Mouse (Mus musculus) stomach, embryonic 14.5 days (tissue): ENCODE measurements around the gene Acrbp. TPM values are rescaled to one million over a fixed set of nuclear protein-coding genes. Genes with fewer than 3 reads are reported as not detected.
A peak's percentile ranks its signal among the peaks of the same experiment; 100 is the strongest.
"Not testable (repeated sequence)": the region's sequence is repeated elsewhere in the genome, so short reads cannot be mapped to it uniquely, and the experiment has no call there.

ENCODE experiments used
- ATAC-seq: fragments of 200-750 bp; cut with Nextera tagmentation; 2 replicates; pipeline ENCODE4 v1.8.0; 2017; ENCODE audit warnings: low read depth, moderate TSS enrichment; ENCODE audit not compliant: insufficient number of reproducible peaks, insufficient read depth, low FRiP score
- H3K27ac ChIP-seq: fragments of 300-500 bp; sonication (generic); 2 replicates; pipeline ENCODE4 v1.5.1; 2014; ENCODE audit warnings: mild to moderate bottlenecking, low read length, moderate library complexity, mixed read lengths
- H3K27me3 ChIP-seq: fragments of 300-500 bp; sonication (generic); 2 replicates; pipeline ENCODE4 v1.6.1; 2014; ENCODE audit warnings: low read length, control low read depth, mixed read lengths; ENCODE audit not compliant: control insufficient read depth, insufficient read depth
- H3K36me3 ChIP-seq: fragments of 300-500 bp; sonication (generic); 2 replicates; pipeline ENCODE4 v1.6.1; 2014; ENCODE audit warnings: mild to moderate bottlenecking, control low read depth, low read length, moderate library complexity, mixed read lengths; ENCODE audit not compliant: control insufficient read depth, insufficient read depth
- H3K4me1 ChIP-seq: fragments of 300-500 bp; sonication (generic); 2 replicates; pipeline ENCODE4 v1.6.1; 2014; ENCODE audit warnings: low read length, control low read depth, mixed read lengths; ENCODE audit not compliant: control insufficient read depth, insufficient read depth
- H3K4me2 ChIP-seq: fragments of 300-500 bp; sonication (generic); replicated peaks from 2 replicates; pipeline ENCODE4 v1.6.1; 2014; ENCODE audit warnings: low read depth, low read length, control low read depth
- H3K4me3 ChIP-seq: fragments of 300-500 bp; sonication (generic); 2 replicates; pipeline ENCODE4 v1.5.1; 2014; ENCODE audit warnings: low read depth, low read length, control low read depth
- H3K9ac ChIP-seq: fragments of 300-500 bp; sonication (generic); replicated peaks from 2 replicates; pipeline ENCODE4 v1.6.1; 2014; ENCODE audit warnings: low read depth, mild to moderate bottlenecking, control low read depth, low read length, moderate library complexity, mixed read lengths
- H3K9me3 ChIP-seq: fragments of 300-500 bp; sonication (generic); 2 replicates; pipeline ENCODE4 v1.6.1; 2016; ENCODE audit warnings: low read depth, low read length, control low read depth; ENCODE audit not compliant: control insufficient read depth
- WGBS: fragments of 180-500 bp; shearing (Covaris S2); extraction: QIAGEN DNeasy Blood & Tissue Kit; methylation state at CpG from one replicate; pipeline ENCODE4 v1.1.7; 2014; 5-methylcytosine and 5-hydroxymethylcytosine counted together
- polyA plus RNA-seq: library from polyadenylated mRNA; unstranded; fragments of >200 nt; fragmentation: Nextera tagmentation; extraction: Ambion mirVana; gene quantifications from 2 replicates; pipeline ENCODE4 v1.2.1, GENCODE M21; 2014

Acrbp gene
- polyA plus RNA-seq, 1 experiment from 2014 or later: 18.6 TPM

DNA sequence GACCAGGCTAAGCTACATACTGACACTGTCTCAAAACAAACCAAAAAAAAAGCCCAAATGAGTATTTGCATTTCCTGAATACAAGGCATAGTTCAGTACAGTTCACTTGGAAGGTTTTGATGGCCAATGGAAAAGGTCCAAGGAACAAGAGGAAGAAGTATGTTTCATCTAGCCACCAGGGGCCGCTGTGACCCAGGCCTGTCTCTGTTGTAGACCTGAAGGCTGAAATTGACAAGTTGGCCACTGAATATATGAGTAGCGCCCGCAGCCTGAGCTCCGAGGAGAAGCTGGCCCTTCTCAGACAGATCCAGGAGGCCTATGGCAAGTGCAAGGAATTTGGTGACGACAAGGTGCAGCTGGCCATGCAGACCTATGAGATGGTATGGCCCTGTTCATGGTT, 2.8 kb upstream of the Acrbp start:
- Histone ChIP-seq H3K9ac (no peak overlapping the region), H3K27me3 (no peaks in the 10 kb centered on the region), H3K9me3 (no peaks in the 10 kb centered on the region), H3K4me1 (no peaks in the 10 kb centered on the region), H3K4me2 (no peak overlapping the region), H3K36me3 (peaks cover 62% of the 10 kb centered on the region), H3K4me3 (no peak overlapping the region), H3K27ac (no peak overlapping the region)
- 32% methylated on average over 5 of the region's 5 CpGs for WGBS
- 0 out of 2 replicates have a peak, but pooled peaks have one; percentile 37 for ATAC-seq

GRCm38 (mm10) chr6:125051237-125051636, 1.7 kb downstream of the Acrbp start:
- Histone ChIP-seq H3K36me3 (peaks cover 60% of the 10 kb centered on the region), H3K9me3 (no peaks in the 10 kb centered on the region), H3K4me3 (no peak overlapping the region), H3K9ac (no peak overlapping the region), H3K27ac (no peak overlapping the region), H3K4me1 (no peaks in the 10 kb centered on the region), H3K4me2 (no peak overlapping the region), H3K27me3 (no peaks in the 10 kb centered on the region)
- WGBS: 63% methylated on average over 5 of the region's 5 CpGs
- no peak for ATAC-seq

- Histone ChIP-seq H3K9me3 (no peaks in the 10 kb centered on the region), H3K27ac (no peak overlapping the region), H3K9ac (no peak overlapping the region), H3K4me2 (no peak overlapping the region), H3K4me1 (no peaks in the 10 kb centered on the region), H3K36me3 (no peaks in the 10 kb centered on the region), H3K4me3 (no peak overlapping the region), H3K27me3 (no peaks in the 10 kb centered on the region)
- 33% methylated on average over 6 of the region's 6 CpGs for WGBS
- no peak; the same call in 1 of the 2 replicates for ATAC-seq
Observed at GRCm38 (mm10) chr6:125061493-125061892, 12.0 kb downstream of the Acrbp start.

GRCm38 (mm10) chr6:125062511-125062910, 13.0 kb downstream of the Acrbp start:
- Histone ChIP-seq H3K36me3 (no peaks in the 10 kb centered on the region), H3K9ac (no peak overlapping the region), H3K4me3 (no peak overlapping the region), H3K27ac (no peak overlapping the region), H3K4me2 (no peak overlapping the region), H3K4me1 (no peaks in the 10 kb centered on the region), H3K9me3 (no peaks in the 10 kb centered on the region), H3K27me3 (no peaks in the 10 kb centered on the region)
- no peak for ATAC-seq
- WGBS: 83% methylated on average over 5 of the region's 5 CpGs

DNA sequence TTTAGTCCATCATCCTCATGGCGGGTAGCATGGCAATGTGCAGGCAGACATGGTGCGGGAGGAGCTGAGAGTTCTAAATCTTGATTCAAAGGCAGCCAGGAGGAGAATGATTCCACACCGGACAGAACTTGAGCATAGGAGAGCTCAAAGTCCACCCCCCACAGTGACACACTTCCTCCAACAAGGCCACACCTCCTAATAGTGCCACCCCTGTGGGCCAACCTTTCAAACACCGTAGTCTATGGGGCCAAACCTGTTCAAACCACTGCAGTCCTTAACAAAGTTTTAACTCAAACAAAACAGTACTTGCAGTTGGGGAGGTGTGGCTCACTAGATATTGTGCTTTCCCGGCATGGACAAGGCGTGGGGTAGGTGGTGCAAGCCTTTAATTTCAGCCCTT, 14.4 kb downstream of the Acrbp start:
- no peak overlapping the region for H3K9ac ChIP-seq
- H3K36me3 ChIP-seq: no peaks in the 10 kb centered on the region
- WGBS: 78% methylated on average over 6 of the region's 6 CpGs
- H3K4me3 ChIP-seq: no peak overlapping the region
- H3K4me1 ChIP-seq: no peaks in the 10 kb centered on the region
- H3K4me2 ChIP-seq: no peak overlapping the region
- no peak overlapping the region for H3K27ac ChIP-seq
- ATAC-seq: no peak
- H3K9me3 ChIP-seq: no peaks in the 10 kb centered on the region
- no peaks in the 10 kb centered on the region for H3K27me3 ChIP-seq

- H3K4me1 ChIP-seq, H3K4me2 ChIP-seq, H3K9ac ChIP-seq, H3K36me3 ChIP-seq, ATAC-seq, H3K4me3 ChIP-seq, H3K27me3 ChIP-seq, H3K27ac ChIP-seq, H3K9me3 ChIP-seq: not testable (repeated sequence)
- WGBS: no CpG with 5 or more reads among the region's 1 CpGs
Observed at GRCm38 (mm10) chr6:125065223-125065622, 15.7 kb downstream of the Acrbp start.

DNA sequence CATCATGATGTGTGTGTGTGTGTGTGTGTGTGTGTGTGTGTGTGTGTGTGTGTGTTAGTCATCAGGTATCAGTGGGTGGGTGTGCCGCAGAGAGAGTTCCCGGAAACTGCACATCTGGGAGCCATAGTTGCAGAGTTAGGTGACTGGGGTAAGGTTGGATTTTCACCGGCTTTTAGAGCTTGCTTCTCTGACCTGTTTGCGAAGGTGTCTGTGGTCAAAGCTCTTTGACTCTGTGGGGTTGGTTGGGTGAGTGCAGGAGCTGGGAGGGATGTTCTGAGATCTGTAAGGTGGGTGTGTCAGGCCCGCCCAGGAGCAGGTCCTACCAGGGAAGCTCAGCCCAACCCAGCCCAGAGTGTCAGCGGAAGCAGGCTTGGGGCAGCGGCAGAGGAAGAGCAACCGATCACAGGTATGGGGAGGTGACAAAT, 18.1 kb downstream of the Acrbp start, which contains the start of gene Lpar5:
Gene Lpar5 (plus strand): TSS at position 350 of the 425 bp plus-strand sequence.
- no peaks in the 10 kb centered on the region for H3K4me1 ChIP-seq
- no peak within 1 kb of the TSS for H3K4me3 ChIP-seq
- H3K9ac ChIP-seq: no peak within 1 kb of the TSS
- no peaks in the 10 kb centered on the region for H3K36me3 ChIP-seq
- no peaks in the 10 kb centered on the region for H3K9me3 ChIP-seq
- no peaks in the 10 kb centered on the region for H3K27me3 ChIP-seq
- ATAC-seq: no peak
- H3K27ac ChIP-seq: no peak within 1 kb of the TSS
- no peak within 1 kb of the TSS for H3K4me2 ChIP-seq
- 49% methylated on average over 8 of the region's 8 CpGs for WGBS

DNA sequence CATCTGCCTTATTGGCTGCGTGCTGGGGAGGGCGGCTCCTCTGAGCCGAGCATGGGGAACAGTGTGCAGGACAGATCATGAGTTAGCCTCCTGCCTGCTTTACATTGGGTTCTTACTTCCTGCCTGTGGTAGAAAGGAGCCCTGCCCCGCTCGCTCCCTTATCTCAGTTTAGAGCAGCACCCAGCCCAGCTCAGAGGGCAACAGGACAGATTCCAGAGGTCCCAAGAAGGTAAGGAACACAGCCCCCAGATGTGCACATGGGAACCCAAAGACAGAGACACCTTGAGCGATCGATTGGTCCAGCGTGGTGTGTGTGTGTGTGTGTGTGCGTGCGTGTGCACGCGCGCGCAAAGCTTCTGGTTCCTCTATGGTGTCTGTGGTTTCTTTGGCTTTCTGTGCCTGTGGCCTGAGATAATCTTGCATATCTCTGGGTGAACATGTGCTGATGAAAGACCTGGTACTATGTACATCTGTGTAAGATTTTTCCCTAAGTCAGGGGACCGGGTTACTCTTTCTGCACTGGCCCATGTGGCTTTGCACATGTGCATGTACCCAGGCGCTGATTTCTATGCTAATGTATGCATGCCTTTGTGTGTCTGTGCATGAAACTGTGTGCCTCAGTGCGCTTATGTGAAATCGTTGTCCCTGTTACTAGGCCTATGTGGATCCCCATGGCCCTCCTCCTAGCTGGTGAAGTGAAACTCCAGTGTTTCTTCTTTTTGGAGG, 21.8 kb downstream of the Acrbp start:
- H3K36me3 ChIP-seq: no peaks in the 10 kb centered on the region
- no peak overlapping the region for H3K4me3 ChIP-seq
- peak overlapping the region; percentile 61; the same call in 1 of the 2 replicates for H3K27ac ChIP-seq
- H3K27me3 ChIP-seq: no peaks in the 10 kb centered on the region
- H3K4me1 ChIP-seq: no peaks in the 10 kb centered on the region
- 82% methylated on average over 18 of the region's 18 CpGs for WGBS
- H3K4me2 ChIP-seq: no peak overlapping the region
- ATAC-seq: peak; percentile 73
- no peaks in the 10 kb centered on the region for H3K9me3 ChIP-seq
- no peak overlapping the region for H3K9ac ChIP-seq

DNA sequence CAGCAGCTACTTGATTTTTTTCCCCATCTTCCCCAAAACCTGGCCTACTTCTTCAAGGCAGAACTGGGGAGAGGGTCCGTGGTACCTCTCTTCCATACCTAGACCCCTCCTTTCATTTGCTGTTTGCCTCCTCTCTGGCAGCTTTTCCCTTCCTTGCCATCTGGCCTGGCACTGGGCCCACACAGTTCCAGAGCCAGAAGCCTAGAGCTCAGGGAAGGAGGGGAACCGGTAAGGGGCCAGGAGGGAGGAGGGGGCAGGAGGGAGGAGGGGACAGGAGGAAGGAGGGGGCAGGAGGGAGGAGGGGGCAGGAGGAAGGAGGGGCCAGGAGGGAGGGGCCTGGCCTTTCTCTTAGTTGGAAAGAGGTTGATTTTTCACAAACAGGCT, 22.4 kb downstream of the Acrbp start:
- H3K9me3 ChIP-seq: no peaks in the 10 kb centered on the region
- no peak overlapping the region for H3K4me2 ChIP-seq
- no peaks in the 10 kb centered on the region for H3K27me3 ChIP-seq
- no peaks in the 10 kb centered on the region for H3K4me1 ChIP-seq
- H3K27ac ChIP-seq: peak overlapping the region; percentile 61; the same call in 1 of the 2 replicates
- no peak overlapping the region for H3K9ac ChIP-seq
- H3K4me3 ChIP-seq: no peak overlapping the region
- peak; percentile 48; the same call in 1 of the 2 replicates for ATAC-seq
- 16% methylated on average over 2 of the region's 2 CpGs for WGBS
- no peaks in the 10 kb centered on the region for H3K36me3 ChIP-seq
